Mouse (Mus musculus) embryonic fibroblast, embryonic 13.5 days (primary cell): ENCODE data around the gene Chl1.

Source experiments
- CTCF ChIP-seq: IDR thresholded peaks from 2 replicates; pipeline ENCODE4 v1.5.1; 2011; ENCODE audit warnings: mild to moderate bottlenecking, control low read depth, low read length, moderate library complexity, borderline replicate concordance; ENCODE audit not compliant: insufficient read depth
- POLR2A ChIP-seq: IDR thresholded peaks from 2 replicates; pipeline ENCODE4 v1.6.1; 2011; ENCODE audit warnings: low read depth, mild to moderate bottlenecking, control low read depth, low read length, moderate library complexity

GRCm38 (mm10) chr6:103675145-103675544 is 164.8 kb downstream of the Chl1 start:
- no peak for TF ChIP-seq POLR2A
- no peak for TF ChIP-seq CTCF
